In the genomic region with DNA sequence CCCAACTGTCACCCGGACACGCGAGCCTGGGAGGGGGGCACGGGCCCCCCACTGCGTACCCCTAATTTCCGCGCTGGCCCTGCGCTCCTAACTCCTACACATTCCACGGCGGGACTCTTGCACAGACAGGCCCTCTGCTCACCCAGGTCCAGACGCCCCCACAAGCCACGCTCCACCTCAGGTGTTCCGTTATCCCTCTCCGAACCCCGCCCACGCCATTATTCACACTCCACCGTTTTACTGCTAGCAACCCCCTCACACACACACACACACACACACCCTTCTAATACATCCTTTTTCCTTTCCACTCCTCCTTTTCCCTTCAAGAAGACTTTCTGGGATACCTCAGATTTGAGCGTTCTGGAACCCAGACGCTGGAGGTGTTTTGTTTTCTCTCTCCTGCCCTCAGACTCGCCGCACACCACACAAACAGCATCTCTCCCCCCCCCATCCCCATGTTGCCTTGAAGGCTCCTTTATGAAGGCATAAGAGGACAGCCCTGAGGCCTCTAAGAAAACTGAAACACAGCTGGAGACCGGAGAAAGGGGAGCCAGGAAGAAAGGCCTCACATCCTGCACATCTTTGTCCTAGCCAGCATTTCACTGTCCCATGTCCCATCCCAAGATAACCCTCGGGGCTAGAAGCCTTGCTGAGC, we compare ENCODE assay signal across 10 mouse cellular contexts. TPM values are rescaled to one million over a fixed set of nuclear protein-coding genes. Genes with fewer than 3 reads are reported as not detected.
DNase-seq lines count a peak whose midpoint lies in the region; ATAC-seq and TF ChIP-seq lines count a peak whose summit lies in the region.
"Had no signal": no experiment of that assay in that cellular context is flagged by ENCODE, and none has a peak within 500 bp of the region (broad histone marks: within the 10 kb centered on the region; RNA-seq: fewer than 3 reads in every experiment).

No protein-coding gene starts in this region.

- no peak for TF ChIP-seq CTCF in olfactory bulb, adult 2 months (IDR thresholded peaks at IDR 0.05; ENCODE audit: insufficient read depth, low read depth, low read length)

- H3K27ac ChIP-seq in embryonic facial prominence, embryonic 14.5 days (replicated peaks; ENCODE audit: low read depth, low read length) = no peak overlapping the region
- peak overlapping the region; percentile 81 for H3K27ac ChIP-seq in limb, embryonic 10.5 days
- H3K27ac ChIP-seq in olfactory bulb, adult 2 months (ENCODE audit: insufficient read depth, low read depth, low read length) = no peak overlapping the region

- intact Hi-C loops in heart, postnatal 25 days (cut with DNase I) = loop anchor here (2.0 kb wide), 1 partner anchor 13 kb away; no protein-coding TSS in a partner anchor

- peak overlapping the region; percentile 99 for H3K4me2 ChIP-seq in embryonic facial prominence, embryonic 14.5 days (ENCODE audit: low read depth, low read length)

- peak overlapping the region; percentile 60 for H3K4me3 ChIP-seq in embryonic facial prominence, embryonic 14.5 days (ENCODE audit: low read depth, low read length)
- peak overlapping the region; percentile 63 for H3K4me3 ChIP-seq in limb, embryonic 10.5 days
- peak overlapping the region; percentile 55 for H3K4me3 ChIP-seq in olfactory bulb, adult 2 months (ENCODE audit: insufficient read depth, low read depth, low read length)

- H3K4me1 ChIP-seq in embryonic facial prominence, embryonic 14.5 days (ENCODE audit: control insufficient read depth, insufficient read depth, low read length) = peaks cover 51% of the 10 kb centered on the region
- peaks cover 92% of the 10 kb centered on the region for H3K4me1 ChIP-seq in limb, embryonic 10.5 days
- peaks cover 57% of the 10 kb centered on the region for H3K4me1 ChIP-seq in olfactory bulb, adult 2 months (ENCODE audit: control insufficient read depth, insufficient read depth, low read length)

- ATAC-seq in embryonic facial prominence, embryonic 14.5 days (ENCODE audit: low read depth) = peak; percentile 9; the same call in 1 of the 2 replicates

- TF ChIP-seq POLR2A in olfactory bulb, adult 2 months (IDR thresholded peaks at IDR 0.05; ENCODE audit: insufficient read depth, low read depth, low read length) = no peak

- H3K27me3 ChIP-seq in embryonic facial prominence, embryonic 14.5 days (replicated peaks; ENCODE audit: control insufficient read depth, insufficient read depth, low read length) = peaks cover 16% of the 10 kb centered on the region
- peaks cover 82% of the 10 kb centered on the region for H3K27me3 ChIP-seq in limb, embryonic 10.5 days (ENCODE audit: low read depth, poor library complexity, severe bottlenecking)
- H3K27me3 ChIP-seq: Patski had no signal

- H3K9ac ChIP-seq in embryonic facial prominence, embryonic 14.5 days (ENCODE audit: low read depth, low read length) = peak overlapping the region; percentile 75

- DNase-seq in heart, adult 11 months = peak; percentile 85
- DNase-seq in heart, postnatal 25 days (ENCODE audit: low spot score) = no peak
- DNase-seq in CD4-positive helper T cell, adult 2 months (ENCODE audit: low read depth, low spot score) = peak; percentile 57
- DNase-seq in embryonic facial prominence, embryonic 14.5 days (ENCODE audit: low spot score) = no peak
- DNase-seq in limb, embryonic 10.5 days (ENCODE audit: low spot score) = no peak
- no peak for DNase-seq in urinary bladder, postnatal 14 days (ENCODE audit: low spot score)
- no peak for DNase-seq in Muller cell, postnatal 12 days (ENCODE audit: inconsistent ontology term)

- H3K36me3 ChIP-seq in embryonic facial prominence, embryonic 14.5 days (ENCODE audit: control insufficient read depth, insufficient read depth, low read length) = no peaks in the 10 kb centered on the region
- no peaks in the 10 kb centered on the region for H3K36me3 ChIP-seq in limb, embryonic 10.5 days

- WGBS in embryonic facial prominence, embryonic 14.5 days = 14% methylated on average over 15 of the region's 23 CpGs
- 4% methylated on average over 23 of the region's 23 CpGs for WGBS in limb, embryonic 10.5 days
- WGBS in olfactory bulb, adult 2 months = 13% methylated on average over 23 of the region's 23 CpGs

- no peaks in the 10 kb centered on the region for H3K9me3 ChIP-seq in embryonic facial prominence, embryonic 14.5 days (ENCODE audit: control insufficient read depth, low read length)
- H3K9me3 ChIP-seq in limb, embryonic 10.5 days (replicated peaks) = no peaks in the 10 kb centered on the region

RNA-seq across cellular contexts. Expression of gene Slc29a1, which starts 3.5 kb away (rescaled TPM):
- 10 to 100 TPM; 77.9 to 78.4 TPM for total RNA-seq in heart, postnatal 25 days (2021)
- polyA plus RNA-seq in embryonic facial prominence, embryonic 14.5 days (2014; fragmentation: Nextera tagmentation; extraction: Ambion mirVana) = 96.5 and 110 TPM in 2 replicates
- 40.3 and 41.6 TPM in 2 replicates for polyA plus RNA-seq in limb, embryonic 10.5 days (2016; fragmentation: Nextera tagmentation; extraction: Ambion mirVana)
- polyA plus RNA-seq in olfactory bulb, adult 2 months (2012; ENCODE audit: insufficient read depth, insufficient read length, low replicate concordance, missing spikeins) = not detected in 2 replicates

RNA-seq across cellular contexts. Expression of gene Mymx, which starts 6.0 kb away (rescaled TPM):
- not detected for total RNA-seq in heart, postnatal 25 days (2021)
- 52.1 and 52.5 TPM in 2 replicates for polyA plus RNA-seq in embryonic facial prominence, embryonic 14.5 days (2014; fragmentation: Nextera tagmentation; extraction: Ambion mirVana)
- 1.2 TPM in 1 of 2 replicates, not detected in the other for polyA plus RNA-seq in limb, embryonic 10.5 days (2016; fragmentation: Nextera tagmentation; extraction: Ambion mirVana)
- not detected in 2 replicates for polyA plus RNA-seq in olfactory bulb, adult 2 months (2012; ENCODE audit: insufficient read depth, insufficient read length, low replicate concordance, missing spikeins)
- total RNA-seq: left cerebral cortex, postnatal 14 days had no signal
- polyA plus RNA-seq: Patski had no signal

RNA-seq across cellular contexts. Expression of gene Hsp90ab1, which starts 22.8 kb away (rescaled TPM):
- 1,000 to 10,000 TPM; 1,042 to 1,257 TPM for total RNA-seq in heart, postnatal 25 days (2021)
- 1,431 and 1,467 TPM in 2 replicates for polyA plus RNA-seq in embryonic facial prominence, embryonic 14.5 days (2014; fragmentation: Nextera tagmentation; extraction: Ambion mirVana)
- polyA plus RNA-seq in limb, embryonic 10.5 days (2016; fragmentation: Nextera tagmentation; extraction: Ambion mirVana) = 2,007 and 2,405 TPM in 2 replicates
- polyA plus RNA-seq in olfactory bulb, adult 2 months (2012; ENCODE audit: insufficient read depth, insufficient read length, low replicate concordance, missing spikeins) = 1,037 and 1,562 TPM in 2 replicates

RNA-seq across cellular contexts. Expression of gene Slc35b2, which starts 32.2 kb away (rescaled TPM):
- 10 to 100 TPM; 23.7 to 24.3 TPM for total RNA-seq in heart, postnatal 25 days (2021)
- 139 and 143 TPM in 2 replicates for polyA plus RNA-seq in embryonic facial prominence, embryonic 14.5 days (2014; fragmentation: Nextera tagmentation; extraction: Ambion mirVana)
- 102 and 105 TPM in 2 replicates for polyA plus RNA-seq in limb, embryonic 10.5 days (2016; fragmentation: Nextera tagmentation; extraction: Ambion mirVana)
- polyA plus RNA-seq in olfactory bulb, adult 2 months (2012; ENCODE audit: insufficient read depth, insufficient read length, low replicate concordance, missing spikeins) = not detected in 2 replicates

RNA-seq across cellular contexts. Expression of gene Nfkbie, which starts 40.4 kb away (rescaled TPM):
- 1 to 10 TPM; 1.3 to 1.4 TPM for total RNA-seq in heart, postnatal 25 days (2021)
- 4.3 and 4.7 TPM in 2 replicates for polyA plus RNA-seq in embryonic facial prominence, embryonic 14.5 days (2014; fragmentation: Nextera tagmentation; extraction: Ambion mirVana)
- polyA plus RNA-seq in limb, embryonic 10.5 days (2016; fragmentation: Nextera tagmentation; extraction: Ambion mirVana) = 5.1 and 5.2 TPM in 2 replicates
- not detected in 2 replicates for polyA plus RNA-seq in olfactory bulb, adult 2 months (2012; ENCODE audit: insufficient read depth, insufficient read length, low replicate concordance, missing spikeins)

Comparison
In these comparisons a context has a peak if more than half of its experiments do, and no peak if none do; other contexts are left out.
1. DNase-seq: peak in heart, adult 11 months (single experiment) and CD4-positive helper T cell, adult 2 months (single experiment); none in heart, postnatal 25 days (single experiment), embryonic facial prominence, embryonic 14.5 days (single experiment), limb, embryonic 10.5 days (single experiment), urinary bladder, postnatal 14 days (single experiment) and Muller cell, postnatal 12 days (single experiment).
2. RNA of gene Mymx, which starts 6.0 kb away (polyA plus RNA-seq): 52.1 to 52.5 TPM in embryonic facial prominence, embryonic 14.5 days; 1.2 TPM in limb, embryonic 10.5 days and not detected in olfactory bulb, adult 2 months; every median in the first group is over 10 times any median in the second.
3. Peak in every context shown above with its lines, with median percentiles within 50 percentile points of each other: H3K4me3 ChIP-seq.